Mouse (Mus musculus): ENCODE measurements around the gene Stat6.

Stat6 gene

GRCm38 (mm10) chr10:127615591-127615990 lies 27.2 kb upstream of the Stat6 start:
- peak; percentile 65 for DNase-seq (ENCODE audit: low spot score)

DNA sequence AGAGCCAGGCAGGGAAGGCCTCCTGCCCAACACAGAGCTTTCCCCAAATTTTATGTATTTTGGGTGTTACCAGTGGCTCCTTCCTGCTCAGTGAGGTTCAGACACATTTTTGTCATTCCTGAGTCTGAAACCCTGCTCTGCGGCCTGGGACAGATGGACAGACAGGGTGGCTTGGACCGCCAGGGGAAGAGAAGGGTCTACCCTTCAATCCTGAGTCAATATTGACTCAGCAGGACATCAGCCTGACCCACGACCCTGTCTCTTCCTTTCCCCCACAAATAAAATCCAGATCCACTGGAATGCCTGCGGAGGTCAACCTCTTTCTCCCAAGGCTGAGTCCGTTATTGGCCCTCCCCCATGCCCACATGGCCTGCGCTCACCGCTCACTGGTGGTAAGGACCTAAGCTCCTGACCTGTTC lies 26.5 kb upstream of the Stat6 start:
- no peak for DNase-seq (ENCODE audit: low spot score)

GRCm38 (mm10) chr10:127617294-127617693 lies 25.5 kb upstream of the Stat6 start:
- no peak for DNase-seq (ENCODE audit: low spot score)

DNA sequence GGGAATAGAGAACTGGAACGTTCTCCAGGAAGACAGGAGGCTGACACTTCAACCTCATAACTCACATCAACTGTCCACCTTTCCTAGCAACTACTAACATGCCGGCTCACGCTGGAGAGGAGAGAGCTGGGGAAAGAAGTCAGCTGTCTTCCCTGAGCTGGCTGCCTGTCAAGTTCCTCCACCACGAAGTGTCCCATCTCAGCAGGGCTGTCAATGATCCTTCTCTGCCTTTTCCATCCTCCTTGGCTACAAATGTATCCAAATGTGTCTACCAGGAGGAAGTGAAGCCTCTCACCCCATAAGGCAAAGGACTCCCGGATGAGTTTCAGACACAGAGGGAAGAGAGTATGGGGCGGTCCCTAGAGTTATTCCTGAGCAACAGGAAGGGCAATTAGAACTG lies 24.6 kb upstream of the Stat6 start:
- DNase-seq (ENCODE audit: low spot score), result no peak

- DNase-seq (ENCODE audit: low spot score), result peak; percentile 52
Measured at GRCm38 (mm10) chr10:127619119-127619721, 23.6 kb upstream of the Stat6 start.

- no peak for DNase-seq (ENCODE audit: low spot score)
Measured at GRCm38 (mm10) chr10:127619941-127620405, 22.8 kb upstream of the Stat6 start.

DNA sequence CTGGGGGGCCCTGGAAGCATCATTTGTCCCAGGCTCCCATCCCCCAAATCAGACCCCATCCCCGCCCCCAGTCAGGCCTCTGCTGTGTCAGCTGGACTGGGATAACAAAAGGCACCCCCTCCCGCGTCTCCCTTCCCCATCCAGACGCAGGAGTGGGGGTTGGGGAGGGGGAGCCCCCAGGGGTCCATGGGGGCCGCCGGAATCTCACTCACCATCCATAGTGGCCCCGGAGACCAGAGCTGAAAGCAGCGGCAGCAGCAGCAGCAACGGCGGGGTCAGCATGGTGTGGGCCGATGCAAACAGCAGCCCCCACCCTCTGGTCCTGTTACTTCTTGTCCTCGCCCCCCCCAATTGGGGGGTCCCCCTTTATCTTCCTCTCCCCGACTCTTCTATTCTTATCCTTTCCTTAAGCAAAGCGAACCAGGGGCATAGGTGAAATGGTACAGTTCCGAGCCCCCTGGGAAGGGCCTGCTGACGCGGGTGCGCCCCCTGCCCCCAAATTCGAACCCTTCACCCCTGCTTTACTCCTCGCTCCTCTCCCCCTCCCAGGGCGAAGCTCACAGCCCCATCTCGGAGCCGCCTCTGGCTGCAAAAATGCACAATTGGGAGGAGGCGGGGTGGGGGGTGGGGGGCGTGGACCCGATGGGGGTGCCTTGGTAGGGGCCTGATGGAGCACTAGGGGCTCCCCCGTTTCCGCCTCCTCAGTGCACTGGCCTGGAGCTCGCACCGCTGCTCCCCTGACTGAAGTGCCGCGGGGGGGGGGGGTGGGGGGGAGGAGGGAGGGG lies 22.2 kb upstream of the Stat6 start, which contains the start of gene Lrp1:
Gene Lrp1 (minus strand): TSS at position 743 of the 785 bp plus-strand sequence.
- peak; percentile 48 for DNase-seq (ENCODE audit: low spot score)

DNA sequence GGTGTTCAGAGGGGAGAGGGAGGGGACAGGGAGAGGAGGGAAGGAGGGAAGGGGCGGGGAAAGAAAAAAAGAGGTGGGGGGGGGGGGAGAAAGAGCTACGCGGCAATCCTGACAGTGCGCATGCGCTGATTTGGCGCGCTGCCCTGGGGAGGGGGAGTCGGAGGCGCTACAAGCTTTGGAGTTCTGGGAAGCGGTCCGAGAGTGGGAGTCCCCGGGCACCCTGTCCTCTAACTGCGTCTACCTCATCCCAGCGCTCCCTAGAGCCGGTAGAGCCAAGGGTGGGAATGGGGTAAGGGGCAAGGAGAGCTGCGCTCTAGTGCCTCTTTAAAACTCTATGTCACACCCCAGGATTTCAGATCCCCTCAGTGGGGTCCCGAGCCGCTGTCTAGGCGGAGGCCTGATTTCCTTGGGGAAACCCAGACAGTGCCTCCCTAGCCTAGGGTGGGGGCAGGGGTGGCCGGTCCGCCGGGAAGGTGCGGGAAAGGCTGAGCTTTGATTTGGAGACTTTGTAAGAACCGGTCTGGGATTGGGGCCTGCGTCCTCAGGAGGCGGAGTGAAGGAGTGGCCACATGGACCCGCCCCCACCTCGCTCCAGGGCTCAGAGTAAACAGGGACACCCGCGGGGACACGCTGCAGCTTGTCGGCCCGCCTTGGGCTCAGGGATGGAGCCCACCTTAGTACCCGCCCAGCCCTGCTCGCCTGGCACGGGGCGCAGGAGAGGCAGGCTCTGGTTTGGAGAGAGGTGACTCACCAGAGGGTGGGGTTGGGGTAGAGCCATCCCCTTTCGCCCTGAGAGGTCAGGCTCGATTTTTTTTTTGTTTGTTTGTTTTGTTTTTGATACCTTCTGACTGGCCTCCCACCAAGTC lies 21.4 kb upstream of the Stat6 start:
- DNase-seq (ENCODE audit: low spot score), result peak; percentile 91

GRCm38 (mm10) chr10:127622057-127622392 lies 20.8 kb upstream of the Stat6 start:
- DNase-seq (ENCODE audit: low spot score), result peak; percentile 67

DNA sequence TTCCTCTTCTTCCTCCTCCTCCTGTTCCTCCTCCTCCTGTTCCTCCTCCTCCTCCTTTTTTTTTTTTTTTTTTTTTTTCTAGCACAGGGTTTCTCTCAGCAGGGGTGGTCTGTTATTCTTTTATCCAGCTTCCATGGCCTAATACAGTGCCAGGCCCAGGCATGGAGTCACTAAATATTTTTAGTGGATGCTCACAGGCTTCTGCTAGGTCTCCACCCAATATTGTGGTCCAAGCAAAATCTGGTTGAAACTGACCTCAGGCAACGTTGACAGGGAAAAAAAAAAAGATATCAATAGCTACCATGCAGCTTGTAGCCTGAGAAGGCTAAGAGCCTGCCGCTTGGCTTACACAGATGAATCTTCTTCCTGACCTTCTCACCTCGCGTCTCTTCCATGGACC lies 20.1 kb upstream of the Stat6 start:
- DNase-seq (ENCODE audit: low spot score), result no peak

GRCm38 (mm10) chr10:127623439-127624216 lies 19.2 kb upstream of the Stat6 start:
- no peak for DNase-seq (ENCODE audit: low spot score)

GRCm38 (mm10) chr10:127626433-127626832 lies 16.4 kb upstream of the Stat6 start:
- DNase-seq (ENCODE audit: low spot score), result no peak

GRCm38 (mm10) chr10:127631261-127632214 lies 11.2 kb upstream of the Stat6 start:
- no peak for DNase-seq (ENCODE audit: low spot score)

DNA sequence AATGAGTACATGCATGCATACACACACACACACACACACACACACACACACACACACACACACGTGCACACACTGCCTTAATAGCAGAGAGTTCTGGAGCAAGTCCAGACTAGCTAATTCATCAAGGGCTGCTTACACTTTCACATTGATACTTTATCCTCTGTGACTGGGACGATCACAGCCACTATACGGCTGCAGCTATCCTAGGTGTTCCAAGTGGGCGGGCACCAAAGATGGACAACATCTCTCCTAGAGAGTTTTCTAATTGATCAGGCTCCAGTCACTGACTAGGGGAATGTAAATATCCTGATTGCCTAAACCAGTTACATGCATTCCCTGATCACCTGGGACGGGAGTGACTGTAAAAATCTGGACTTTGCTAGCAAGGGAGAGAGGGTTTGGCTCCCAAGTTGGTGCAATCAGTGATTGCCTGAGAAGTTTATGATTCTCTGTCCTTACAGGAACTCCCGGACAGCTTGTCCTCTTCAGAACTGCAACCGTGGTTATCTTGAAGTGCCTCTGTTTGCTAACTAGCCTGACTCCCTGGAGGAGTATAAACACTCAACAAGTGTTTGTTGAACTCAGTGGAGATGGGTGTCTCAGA lies 10.0 kb upstream of the Stat6 start:
- no peak for DNase-seq (ENCODE audit: low spot score)

DNA sequence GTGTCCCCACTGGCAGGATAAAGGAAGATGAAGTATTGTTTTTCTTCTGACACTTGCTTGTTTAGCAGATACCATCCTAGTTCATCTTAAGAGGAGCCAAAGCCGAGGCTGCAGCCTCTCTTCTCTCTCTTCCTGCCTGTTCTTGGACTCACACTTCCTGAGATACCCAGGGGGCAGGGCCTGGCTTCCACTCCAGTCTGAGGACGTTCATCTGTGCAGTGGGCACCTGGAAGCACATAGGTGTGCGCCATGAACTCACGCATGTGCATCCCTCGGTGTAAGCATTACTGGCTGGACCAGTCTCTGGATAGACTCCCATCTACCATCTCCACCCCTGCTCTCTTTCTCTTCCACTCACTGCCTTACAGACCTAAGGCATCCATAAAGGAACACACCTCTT lies 2.4 kb upstream of the Stat6 start:
- no peak for DNase-seq (ENCODE audit: low spot score)

DNA sequence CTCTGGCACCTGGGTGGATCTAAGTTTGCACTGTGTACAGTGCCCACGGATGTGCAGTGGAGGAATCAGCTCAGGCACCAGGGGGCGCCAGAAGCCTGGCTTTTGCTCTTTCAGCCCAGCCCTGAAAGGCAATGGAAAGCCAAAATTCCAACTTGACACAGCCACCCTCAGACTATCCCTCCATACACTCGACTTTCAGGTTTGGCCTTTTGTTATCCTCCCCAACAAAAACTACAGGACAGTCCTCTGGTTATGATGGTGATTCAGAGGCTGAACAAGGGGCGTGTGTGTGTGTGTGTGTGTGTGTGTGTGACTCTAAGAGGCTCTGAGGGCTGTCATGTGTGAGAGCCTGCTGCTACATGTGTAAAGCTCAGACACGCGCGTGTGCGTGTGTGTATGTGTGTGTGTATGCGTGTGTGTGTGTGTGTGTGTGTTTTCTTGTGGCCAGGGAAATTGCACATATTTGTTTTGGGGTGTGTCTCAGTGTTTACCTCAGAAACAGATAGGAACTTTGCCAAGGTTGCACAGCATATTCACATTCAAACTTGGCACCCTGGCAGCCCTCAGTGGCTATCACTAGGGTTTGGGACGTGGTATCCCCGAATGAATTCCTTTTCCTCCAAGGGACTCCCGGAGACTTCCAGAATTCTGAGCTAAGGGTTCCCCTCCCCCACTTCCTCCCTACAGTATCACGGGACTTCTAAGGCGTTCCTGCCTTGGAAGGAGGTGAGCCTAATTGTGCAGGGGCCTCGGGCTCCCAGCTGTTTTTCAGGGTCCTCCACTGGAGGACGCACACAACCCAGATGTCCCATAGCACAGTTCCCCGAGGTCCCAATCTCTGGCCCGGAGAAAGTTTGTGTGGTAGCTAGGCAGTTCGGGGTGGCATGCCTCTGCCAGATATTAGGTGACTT lies 670 bp upstream of the Stat6 start:
- DNase-seq (ENCODE audit: low spot score), result peak; percentile 68

DNA sequence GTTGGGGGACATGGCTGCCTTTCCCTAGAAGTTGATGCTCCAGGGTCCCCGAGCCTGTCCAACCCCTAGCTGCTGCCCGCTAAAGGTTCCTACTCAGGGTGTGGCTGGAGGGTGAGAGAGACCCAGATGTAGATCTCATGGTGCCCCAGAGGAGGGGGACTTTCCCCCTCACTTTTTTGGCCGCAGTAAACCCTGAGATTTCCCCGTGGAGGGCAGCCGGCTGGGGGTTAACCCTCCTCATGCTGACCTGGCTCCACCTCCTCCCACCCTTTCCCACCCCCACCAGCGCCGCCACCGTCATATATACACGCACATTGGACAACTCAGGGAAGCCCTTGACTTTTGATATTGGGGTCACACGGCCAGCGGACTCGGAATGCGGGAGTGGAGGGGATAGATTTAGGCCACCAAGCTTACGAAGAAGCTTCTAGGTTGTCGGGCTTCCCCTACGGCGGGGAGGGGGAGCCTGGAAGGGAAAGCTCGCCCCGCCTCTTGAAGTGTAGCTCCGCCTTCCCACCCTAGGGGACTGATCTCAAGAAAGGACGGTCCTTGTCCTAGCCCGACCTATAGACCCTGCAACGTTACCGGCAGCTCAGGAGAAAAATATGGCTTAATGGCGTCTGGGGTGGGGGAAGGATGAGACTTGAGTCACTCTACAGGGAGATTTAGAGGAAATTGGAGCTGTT lies 910 bp downstream of the Stat6 start:
- DNase-seq (ENCODE audit: low spot score), result peak; percentile 70

- no peak for DNase-seq (ENCODE audit: low spot score)
Measured at GRCm38 (mm10) chr10:127645791-127646190, 3.0 kb downstream of the Stat6 start.
